Mouse (Mus musculus): Measurements from ENCODE around the gene Capn12. TPM values are rescaled to one million over a fixed set of nuclear protein-coding genes. Genes with fewer than 3 reads are reported as not detected.
"Not testable (repeated sequence)": the region's sequence is repeated elsewhere in the genome, so short reads cannot be mapped to it uniquely, and the experiment has no call there.

The Capn12 gene
- total RNA-seq, 1 experiment, result 2.1 TPM

DNA sequence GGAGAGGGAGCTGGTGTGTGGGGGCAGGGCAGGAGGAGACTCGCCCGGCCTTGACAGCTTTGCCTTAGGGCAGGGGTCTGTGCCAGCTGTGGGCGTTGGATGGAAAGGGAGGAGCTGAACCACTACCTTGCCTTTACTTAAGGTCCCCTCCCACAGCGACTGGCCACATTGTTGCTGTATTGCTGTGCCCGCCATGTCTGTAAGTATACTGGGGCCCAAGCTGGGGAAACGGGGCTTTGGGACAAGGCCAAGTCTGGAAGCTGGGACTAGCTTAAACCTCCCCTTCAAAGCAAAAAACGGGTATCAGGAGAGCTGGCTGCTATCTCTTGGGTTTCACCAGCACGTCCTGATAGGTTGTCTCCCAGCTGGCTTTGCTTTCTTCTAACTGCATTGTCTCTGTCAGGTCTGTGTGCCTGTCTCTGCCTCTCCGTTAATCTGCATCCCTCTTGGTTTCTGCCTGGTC lies 16.9 kb upstream of the Capn12 start:
- H3K27ac ChIP-seq (ENCODE audit: insufficient read depth, low read depth, low read length, poor library complexity, severe bottlenecking), result no peak overlapping the region
- in situ Hi-C loops (cut with MboI; ENCODE audit: low sequenced_read_pairs in 2 of 2, unreplicated experiment in 2 of 2), result no loop called here
- peaks cover 0 to 14% of the 10 kb centered on the region in 2 experiments; a peak in 1 of 4 replicates for H3K4me1 ChIP-seq (ENCODE audit: control insufficient read depth in 2 of 2, insufficient read depth in 2 of 2, low read length in 2 of 2, poor library complexity in 1 of 2)
- H3K36me3 ChIP-seq (ENCODE audit: control insufficient read depth, insufficient read depth, low read length, poor library complexity, severe bottlenecking), result no peaks in the 10 kb centered on the region
- no peak for TF ChIP-seq ZNF384 (IDR thresholded peaks at IDR 0.05; ENCODE audit: low read depth, low read length)
- no peak for TF ChIP-seq MAFK (IDR thresholded peaks at IDR 0.05; ENCODE audit: insufficient read depth, low read depth, low read length)
- no peak for TF ChIP-seq ZC3H11A (IDR thresholded peaks at IDR 0.05; ENCODE audit: borderline replicate concordance, low read depth, low read length)
- TF ChIP-seq CHD2 (IDR thresholded peaks at IDR 0.05; ENCODE audit: low read depth, low read length), result no peak
- TF ChIP-seq HCFC1 (IDR thresholded peaks at IDR 0.05; ENCODE audit: borderline replicate concordance, insufficient read depth, low read length), result no peak
- H3K9me3 ChIP-seq (ENCODE audit: control insufficient read depth, insufficient read depth, low read depth, low read length), result no peaks in the 10 kb centered on the region
- H3K9ac ChIP-seq (ENCODE audit: insufficient read depth, low read depth, low read length, poor library complexity, severe bottlenecking), result no peak overlapping the region
- DNase-seq (ENCODE audit: low read depth, low spot score), result no peak
- H3K4me3 ChIP-seq (ENCODE audit: insufficient read depth in 1 of 2, low read depth in 1 of 2, low read length in 2 of 2, poor library complexity in 1 of 2, severe bottlenecking in 1 of 2), result no peak overlapping the region

DNA sequence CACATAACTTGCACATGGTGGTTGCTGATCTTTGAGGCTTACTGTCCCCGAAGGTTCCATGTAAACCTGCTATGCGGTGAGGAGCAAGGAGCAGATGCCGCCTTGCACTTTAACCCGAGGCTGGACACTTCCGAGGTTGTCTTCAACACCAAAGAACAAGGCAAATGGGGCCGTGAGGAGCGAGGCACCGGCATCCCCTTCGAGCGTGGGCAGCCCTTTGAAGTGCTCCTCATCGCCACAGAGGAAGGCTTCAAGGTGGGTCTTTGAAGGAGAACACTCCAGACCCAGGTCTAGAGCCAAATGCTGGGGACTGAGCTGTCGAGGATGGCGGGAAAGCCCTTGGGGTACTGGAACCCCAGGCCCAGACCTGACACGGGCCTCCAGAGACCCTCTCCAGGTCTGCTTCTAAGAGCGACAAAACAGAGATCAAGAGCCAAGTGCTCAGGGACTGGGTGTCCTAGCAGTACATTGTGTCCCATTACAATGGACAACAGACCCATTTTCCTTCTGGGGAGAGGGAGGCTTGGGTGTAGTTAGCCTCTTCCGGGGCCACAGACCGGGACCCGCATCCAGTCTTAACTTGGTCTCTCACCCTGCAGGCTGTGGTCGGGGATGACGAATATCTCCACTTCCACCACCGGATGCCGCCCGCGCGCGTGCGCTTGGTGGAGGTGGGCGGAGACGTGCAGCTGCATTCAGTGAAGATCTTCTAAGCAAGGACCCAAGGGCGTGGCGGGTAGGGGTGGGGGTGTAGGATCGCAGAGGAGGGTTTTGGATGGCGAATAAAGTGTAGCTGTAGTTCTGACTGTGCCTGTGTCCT lies 15.5 kb upstream of the Capn12 start:
- peak overlapping the region; percentile 54; the same call in 1 of the 2 replicates for H3K9ac ChIP-seq (ENCODE audit: insufficient read depth, low read depth, low read length, poor library complexity, severe bottlenecking)
- peaks cover 0 to 14% of the 10 kb centered on the region in 2 experiments; a peak in 1 of 4 replicates for H3K4me1 ChIP-seq (ENCODE audit: control insufficient read depth in 2 of 2, insufficient read depth in 2 of 2, low read length in 2 of 2, poor library complexity in 1 of 2)
- DNase-seq (ENCODE audit: low read depth, low spot score), result peak; percentile 76
- no peaks in the 10 kb centered on the region for H3K9me3 ChIP-seq (ENCODE audit: control insufficient read depth, insufficient read depth, low read depth, low read length)
- in situ Hi-C loops (cut with MboI; ENCODE audit: low sequenced_read_pairs in 2 of 2, unreplicated experiment in 2 of 2), result no loop called here
- H3K27ac ChIP-seq (ENCODE audit: insufficient read depth, low read depth, low read length, poor library complexity, severe bottlenecking), result no peak overlapping the region
- H3K4me3 ChIP-seq (ENCODE audit: insufficient read depth in 1 of 2, low read depth in 1 of 2, low read length in 2 of 2, poor library complexity in 1 of 2, severe bottlenecking in 1 of 2), result peak overlapping the region; percentile 26 to 65; a peak in 3 of 4 replicates
- TF ChIP-seq CHD2 (IDR thresholded peaks at IDR 0.05; ENCODE audit: low read depth, low read length) (no peak), ZNF384 (IDR thresholded peaks at IDR 0.05; ENCODE audit: low read depth, low read length) (no peak), MAFK (IDR thresholded peaks at IDR 0.05; ENCODE audit: insufficient read depth, low read depth, low read length) (no peak), ZC3H11A (IDR thresholded peaks at IDR 0.05; ENCODE audit: borderline replicate concordance, low read depth, low read length) (no peak), HCFC1 (IDR thresholded peaks at IDR 0.05; ENCODE audit: borderline replicate concordance, insufficient read depth, low read length) (no peak)
- H3K36me3 ChIP-seq (ENCODE audit: control insufficient read depth, insufficient read depth, low read length, poor library complexity, severe bottlenecking), result no peaks in the 10 kb centered on the region

DNA sequence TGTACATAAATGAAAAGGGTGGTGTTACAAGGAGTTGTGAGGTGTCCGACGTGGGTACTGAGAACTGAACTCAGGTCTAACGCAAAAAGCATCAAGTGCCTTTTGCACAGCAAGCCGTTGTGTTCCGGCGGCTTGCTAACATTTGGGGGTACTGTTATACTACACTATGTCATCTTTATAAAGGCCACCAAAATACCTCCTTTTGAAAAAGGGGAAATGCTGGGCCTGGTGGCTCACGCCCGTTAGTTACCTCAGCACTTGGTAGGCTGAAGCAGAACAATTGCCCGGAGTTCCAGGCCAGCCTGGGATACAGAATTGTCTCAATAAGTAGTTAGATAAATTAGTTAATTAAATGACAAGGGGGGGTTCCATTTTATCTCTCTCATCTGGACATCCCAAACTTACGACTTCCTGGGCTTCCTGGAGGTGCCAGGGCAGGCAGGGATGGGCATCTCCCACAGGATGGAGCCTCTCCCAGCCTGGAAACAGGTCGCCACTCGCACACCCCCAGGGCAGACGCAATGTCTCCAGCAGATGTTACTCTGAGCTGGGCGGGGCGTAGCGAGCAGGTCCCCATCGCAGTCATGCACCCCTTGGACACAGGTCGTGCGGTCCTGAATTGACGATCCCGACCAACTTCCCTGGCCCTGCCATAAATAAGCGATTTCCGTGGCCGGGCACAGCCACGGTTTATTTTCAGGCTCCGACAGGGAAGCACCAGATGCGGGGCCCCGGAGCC lies 14.3 kb upstream of the Capn12 start:
- 0 out of 4 replicates have a peak overlapping the region, but pooled peaks have one; percentile 2 to 10 for H3K4me3 ChIP-seq (ENCODE audit: insufficient read depth in 1 of 2, low read depth in 1 of 2, low read length in 2 of 2, poor library complexity in 1 of 2, severe bottlenecking in 1 of 2)
- no peaks in the 10 kb centered on the region for H3K9me3 ChIP-seq (ENCODE audit: control insufficient read depth, insufficient read depth, low read depth, low read length)
- peak overlapping the region; percentile 2; the same call in 1 of the 2 replicates for H3K9ac ChIP-seq (ENCODE audit: insufficient read depth, low read depth, low read length, poor library complexity, severe bottlenecking)
- in situ Hi-C loops (cut with MboI; ENCODE audit: low sequenced_read_pairs in 2 of 2, unreplicated experiment in 2 of 2), result no loop called here
- no peak for DNase-seq (ENCODE audit: low read depth, low spot score)
- TF ChIP-seq ZNF384 (IDR thresholded peaks at IDR 0.05; ENCODE audit: low read depth, low read length) (no peak), MAFK (IDR thresholded peaks at IDR 0.05; ENCODE audit: insufficient read depth, low read depth, low read length) (no peak), ZC3H11A (IDR thresholded peaks at IDR 0.05; ENCODE audit: borderline replicate concordance, low read depth, low read length) (no peak), HCFC1 (IDR thresholded peaks at IDR 0.05; ENCODE audit: borderline replicate concordance, insufficient read depth, low read length) (no peak), CHD2 (IDR thresholded peaks at IDR 0.05; ENCODE audit: low read depth, low read length) (no peak)
- H3K27ac ChIP-seq (ENCODE audit: insufficient read depth, low read depth, low read length, poor library complexity, severe bottlenecking), result no peak overlapping the region
- H3K36me3 ChIP-seq (ENCODE audit: control insufficient read depth, insufficient read depth, low read length, poor library complexity, severe bottlenecking), result no peaks in the 10 kb centered on the region
- peaks cover 0 to 14% of the 10 kb centered on the region in 2 experiments; a peak in 1 of 4 replicates for H3K4me1 ChIP-seq (ENCODE audit: control insufficient read depth in 2 of 2, insufficient read depth in 2 of 2, low read length in 2 of 2, poor library complexity in 1 of 2)

DNA sequence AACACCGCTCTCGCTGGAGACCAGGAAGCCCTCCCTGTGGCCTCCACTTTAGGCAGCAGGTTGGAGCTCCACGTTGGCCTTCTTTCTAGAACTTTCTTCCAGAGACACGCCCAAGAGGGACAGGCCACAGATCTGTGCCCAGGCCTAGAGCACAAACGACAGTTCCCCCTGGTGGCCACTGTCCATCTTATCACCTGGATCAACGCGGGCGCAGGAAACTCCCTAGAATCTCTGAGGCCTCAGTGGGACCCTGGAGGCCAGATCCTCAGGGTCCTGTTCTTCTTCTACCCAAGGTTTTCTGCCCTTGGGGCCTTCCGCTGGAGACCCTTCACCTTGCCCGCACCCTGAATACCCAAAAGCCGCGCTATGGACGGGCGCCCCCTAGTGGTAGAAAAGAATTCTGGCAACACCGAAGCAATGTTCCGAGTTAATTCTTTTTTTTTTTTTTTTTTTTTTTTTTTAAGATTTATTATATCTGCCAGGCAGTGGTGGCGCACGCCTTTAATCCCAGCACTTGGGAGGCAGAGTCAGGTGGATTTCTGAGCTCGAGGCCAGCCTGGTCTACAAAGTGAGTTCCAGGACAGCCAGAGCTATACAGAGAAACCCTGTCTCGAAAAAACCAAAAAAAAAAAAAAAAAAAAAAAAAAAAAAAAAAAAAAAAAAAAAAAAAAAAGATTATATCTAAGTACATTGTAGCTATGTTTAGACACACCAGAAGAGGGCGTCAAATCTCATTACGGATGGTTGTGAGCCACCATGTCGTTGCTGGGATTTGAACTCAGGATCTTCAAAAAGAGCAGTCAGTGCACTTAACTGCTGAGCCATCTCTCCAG lies 13.5 kb upstream of the Capn12 start:
- Histone ChIP-seq H3K4me3 (ENCODE audit: insufficient read depth in 1 of 2, low read depth in 1 of 2, low read length in 2 of 2, poor library complexity in 1 of 2, severe bottlenecking in 1 of 2) (0 out of 4 replicates have a peak overlapping the region, but pooled peaks have one; percentile 2 to 10), H3K4me1 (ENCODE audit: control insufficient read depth in 2 of 2, insufficient read depth in 2 of 2, low read length in 2 of 2, poor library complexity in 1 of 2) (peaks cover 0 to 14% of the 10 kb centered on the region in 2 experiments; a peak in 1 of 4 replicates), H3K9ac (ENCODE audit: insufficient read depth, low read depth, low read length, poor library complexity, severe bottlenecking) (peak overlapping the region; percentile 4; the same call in 1 of the 2 replicates)
- H3K27ac ChIP-seq (ENCODE audit: insufficient read depth, low read depth, low read length, poor library complexity, severe bottlenecking); H3K9me3 ChIP-seq (ENCODE audit: control insufficient read depth, insufficient read depth, low read depth, low read length); in situ Hi-C loops (cut with MboI; ENCODE audit: low sequenced_read_pairs in 2 of 2, unreplicated experiment in 2 of 2); H3K36me3 ChIP-seq (ENCODE audit: control insufficient read depth, insufficient read depth, low read length, poor library complexity, severe bottlenecking): not testable (repeated sequence)
- DNase-seq (ENCODE audit: low read depth, low spot score), result peak; percentile 43
- TF ChIP-seq ZNF384 (IDR thresholded peaks at IDR 0.05; ENCODE audit: low read depth, low read length), result peak; percentile 94

Measured in ES-E14 (cell line).